Mouse (Mus musculus) midbrain, postnatal 0 days (tissue): ENCODE data around the gene Dock1. TPM values are rescaled to one million over a fixed set of nuclear protein-coding genes. Genes with fewer than 3 reads are reported as not detected.
A peak's percentile ranks its signal among the peaks of the same experiment; 100 is the strongest.

Source experiments
- ATAC-seq: fragments of 200-750 bp; cut with Nextera tagmentation; 2 replicates; pipeline ENCODE4 v1.8.0; 2017; ENCODE audit warnings: moderate number of reproducible peaks, mild to moderate bottlenecking, moderate TSS enrichment, moderate library complexity; ENCODE audit not compliant: low FRiP score
- DNase-seq: peaks from one replicate; pipeline ENCODE4 v3.0.0-alpha.2; 2015; ENCODE audit warnings: low spot score
- H3K27ac ChIP-seq: fragments of 300-500 bp; sonication (generic); 2 replicates; pipeline ENCODE4 v1.5.1; 2014; ENCODE audit warnings: low read depth, mild to moderate bottlenecking, low read length, mixed read lengths
- H3K27me3 ChIP-seq: fragments of 300-500 bp; sonication (generic); 2 replicates; pipeline ENCODE4 v1.6.1; 2014; ENCODE audit warnings: low read length, control low read depth, mixed read lengths; ENCODE audit not compliant: insufficient read depth
- H3K36me3 ChIP-seq: fragments of 300-500 bp; sonication (generic); 2 replicates; pipeline ENCODE4 v1.6.1; 2014; ENCODE audit warnings: low read length, control low read depth, mixed read lengths; ENCODE audit not compliant: insufficient read depth
- H3K4me1 ChIP-seq: fragments of 300-500 bp; sonication (generic); 2 replicates; pipeline ENCODE4 v1.6.1; 2014; ENCODE audit warnings: mild to moderate bottlenecking, control low read depth, antibody characterized with exemption, low read length, mixed read lengths; ENCODE audit not compliant: insufficient read depth
- H3K4me2 ChIP-seq: fragments of 300-500 bp; sonication (generic); 2 replicates; pipeline ENCODE4 v1.6.1; 2014; ENCODE audit warnings: low read depth, mild to moderate bottlenecking, low read length, mixed read lengths; ENCODE audit not compliant: poor library complexity, severe bottlenecking
- H3K4me3 ChIP-seq: fragments of 300-500 bp; sonication (generic); 2 replicates; pipeline ENCODE4 v1.5.1; 2014; ENCODE audit warnings: low read depth, mild to moderate bottlenecking, low read length, moderate library complexity
- H3K9ac ChIP-seq: fragments of 300-500 bp; sonication (generic); replicated peaks from 2 replicates; pipeline ENCODE4 v1.6.1; 2014; ENCODE audit warnings: mild to moderate bottlenecking, low read length, moderate library complexity, mixed read lengths; ENCODE audit not compliant: poor library complexity, severe bottlenecking
- H3K9me3 ChIP-seq: fragments of 300-500 bp; sonication (generic); 2 replicates; pipeline ENCODE4 v1.6.1; 2016; ENCODE audit warnings: low read length, control low read depth
- CTCF ChIP-seq: IDR thresholded peaks from 2 replicates; pipeline ENCODE4 v1.5.1; 2016; ENCODE audit warnings: antibody characterized with exemption, mild to moderate bottlenecking
- WGBS: fragments of 180-500 bp; shearing (Covaris S2); extraction: QIAGEN DNeasy Blood & Tissue Kit; methylation state at CpG from one replicate; pipeline ENCODE4 v1.1.7; 2014; 5-methylcytosine and 5-hydroxymethylcytosine counted together
- polyA plus RNA-seq: library from polyadenylated mRNA; unstranded; fragments of >200 nt; fragmentation: Nextera tagmentation; extraction: Ambion mirVana; gene quantifications from 2 replicates; pipeline ENCODE4 v1.2.1, GENCODE M21; 2015
- total RNA-seq: library from RNA; depleted of rRNA; stranded (reverse); fragments of >200 nt; gene quantifications from 2 replicates; pipeline ENCODE4 v1.2.3, GENCODE M21; 2014

The Dock1 gene
- total and polyA plus RNA-seq, 2 experiments from 2014 or later: 5.3 to 14.2 TPM

DNA sequence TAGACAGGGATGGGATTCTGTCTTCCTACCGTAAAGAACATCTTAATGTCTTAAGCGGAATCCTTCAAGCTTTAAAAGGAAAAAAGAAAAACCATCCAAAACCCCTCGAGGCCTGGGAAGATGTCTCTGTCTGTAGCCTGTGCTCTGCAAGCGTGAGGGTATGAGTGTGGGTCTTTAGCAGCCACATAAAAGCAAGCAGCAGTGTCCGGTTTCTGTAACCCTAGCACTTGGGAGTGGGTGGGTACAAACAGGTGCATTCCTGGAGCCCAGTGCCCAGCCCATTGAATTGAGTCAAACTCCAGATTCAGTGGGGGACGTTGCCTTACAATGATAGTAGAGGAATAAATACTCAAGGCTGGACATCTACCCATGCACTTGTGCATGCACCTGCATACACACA lies 105.9 kb downstream of the Dock1 start:
- H3K27ac ChIP-seq: no peak overlapping the region
- H3K4me1 ChIP-seq: 0 out of 2 replicates have a peak, but pooled peaks cover 2% of the 10 kb centered on the region
- H3K9ac ChIP-seq: no peak overlapping the region
- H3K4me3 ChIP-seq: no peak overlapping the region
- DNase-seq (no peak), ATAC-seq (no peak)
- WGBS: 71% methylated on average over 6 of the region's 6 CpGs
- H3K27me3 ChIP-seq: no peaks in the 10 kb centered on the region
- H3K4me2 ChIP-seq: no peak overlapping the region
- no peaks in the 10 kb centered on the region for H3K9me3 ChIP-seq
- TF ChIP-seq CTCF: no peak
- no peaks in the 10 kb centered on the region for H3K36me3 ChIP-seq

DNA sequence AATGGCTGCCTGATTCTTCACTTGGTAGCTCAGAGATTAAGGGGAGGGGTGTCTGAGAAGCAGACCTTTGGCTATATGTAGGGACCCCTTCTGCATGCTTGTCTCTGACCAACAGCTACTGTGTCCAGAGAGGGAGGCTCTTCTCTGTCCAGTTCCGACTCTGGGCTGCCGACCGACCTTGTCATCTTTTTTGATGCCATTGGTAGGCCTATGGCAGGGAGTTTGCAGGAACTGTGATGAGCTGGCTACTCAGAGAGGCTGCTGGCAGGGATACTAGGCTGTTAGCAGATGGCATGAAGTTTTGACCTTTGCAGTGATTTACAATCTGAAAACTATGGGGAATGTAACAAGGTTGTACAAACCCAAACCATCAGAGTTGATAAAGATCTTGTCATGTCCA lies 109.3 kb downstream of the Dock1 start:
- DNase-seq (no peak), ATAC-seq (no peak)
- no peaks in the 10 kb centered on the region for H3K36me3 ChIP-seq
- H3K4me3 ChIP-seq: no peak overlapping the region
- no peak overlapping the region for H3K4me2 ChIP-seq
- no peak overlapping the region for H3K9ac ChIP-seq
- no peak overlapping the region for H3K27ac ChIP-seq
- H3K27me3 ChIP-seq: no peaks in the 10 kb centered on the region
- no peak for TF ChIP-seq CTCF
- 0 out of 2 replicates have a peak, but pooled peaks cover 1% of the 10 kb centered on the region for H3K4me1 ChIP-seq
- no peaks in the 10 kb centered on the region for H3K9me3 ChIP-seq
- 95% methylated on average over 3 of the region's 3 CpGs for WGBS

DNA sequence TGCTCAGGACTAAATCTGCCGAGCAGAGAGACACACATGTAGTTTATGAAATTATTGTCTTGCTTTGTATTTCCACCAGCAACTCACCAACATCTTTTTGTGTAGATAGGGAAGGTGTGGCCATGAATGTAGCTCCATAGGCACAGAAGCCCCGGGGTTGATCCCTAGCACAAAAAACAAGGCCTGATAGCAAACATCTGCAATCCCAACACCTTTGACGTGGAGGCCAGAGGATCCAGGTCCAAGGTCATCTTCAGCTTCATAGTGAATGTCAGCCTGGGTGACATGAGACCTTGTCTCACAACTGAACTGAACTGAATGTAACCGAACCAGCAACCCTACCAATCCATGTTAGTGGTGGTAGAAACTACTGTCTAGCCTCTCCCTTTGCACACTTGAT lies 116.7 kb downstream of the Dock1 start:
- H3K36me3 ChIP-seq: no peaks in the 10 kb centered on the region
- no peak for ATAC-seq
- WGBS: 89% methylated on average over 4 of the region's 4 CpGs

DNA sequence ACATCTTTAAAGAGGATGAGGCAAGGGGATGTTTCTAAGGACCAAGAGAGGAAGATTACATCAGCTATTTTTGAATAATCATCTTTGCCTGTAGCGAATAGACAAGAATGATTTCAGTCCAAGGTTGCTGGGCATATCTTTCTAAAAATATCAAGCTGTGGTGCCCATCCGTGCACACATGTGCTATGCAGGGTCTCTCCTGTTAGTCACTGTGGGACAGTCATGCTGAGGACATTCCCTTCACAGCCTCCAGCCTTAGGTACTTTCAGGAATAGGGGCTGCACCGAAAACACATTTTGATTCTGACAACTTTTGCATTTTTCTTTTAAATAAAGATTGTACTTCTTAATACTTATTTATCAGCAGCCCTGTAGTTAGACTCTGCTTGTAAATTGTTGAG lies 124.4 kb downstream of the Dock1 start:
- Histone ChIP-seq H3K27ac (no peak overlapping the region), H3K4me2 (no peak overlapping the region), H3K9me3 (no peaks in the 10 kb centered on the region), H3K27me3 (no peaks in the 10 kb centered on the region), H3K4me3 (no peak overlapping the region), H3K4me1 (no peaks in the 10 kb centered on the region), H3K36me3 (no peaks in the 10 kb centered on the region), H3K9ac (no peak overlapping the region)
- DNase-seq (no peak), ATAC-seq (no peak)
- WGBS: 89% methylated on average over 3 of the region's 3 CpGs
- TF ChIP-seq CTCF: no peak

More for the DNA sequence above, 116.7 kb downstream of the Dock1 start:
- no peak overlapping the region for H3K4me2 ChIP-seq
- no peak for TF ChIP-seq CTCF
- H3K9me3 ChIP-seq: no peaks in the 10 kb centered on the region
- no peaks in the 10 kb centered on the region for H3K4me1 ChIP-seq
- H3K27ac ChIP-seq: no peak overlapping the region
- no peak overlapping the region for H3K9ac ChIP-seq
- no peak overlapping the region for H3K4me3 ChIP-seq
- no peaks in the 10 kb centered on the region for H3K27me3 ChIP-seq
- DNase-seq: no peak

DNA sequence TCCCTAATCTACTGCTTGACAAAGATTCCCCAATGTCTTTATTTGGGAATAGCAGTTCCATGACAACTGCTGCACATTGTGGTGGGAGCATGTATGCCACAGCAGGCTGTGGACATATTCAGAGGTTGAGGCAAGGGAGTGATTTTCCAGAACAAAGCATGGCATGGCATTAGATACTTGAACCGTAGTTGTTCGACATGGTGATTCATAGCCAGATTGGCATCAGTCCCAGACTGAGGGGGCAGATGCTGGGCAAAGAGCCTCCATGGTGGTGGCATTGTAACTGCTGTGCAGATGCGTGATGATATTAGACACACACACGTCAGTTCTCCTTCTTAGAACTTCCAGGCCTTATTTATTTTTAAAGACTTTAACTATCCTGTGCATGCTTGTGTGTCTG lies 129.6 kb downstream of the Dock1 start:
- H3K36me3 ChIP-seq: no peaks in the 10 kb centered on the region
- H3K27ac ChIP-seq: no peak overlapping the region
- no peak overlapping the region for H3K4me3 ChIP-seq
- ATAC-seq (no peak), DNase-seq (peak; percentile 67)
- no peaks in the 10 kb centered on the region for H3K9me3 ChIP-seq
- H3K27me3 ChIP-seq: no peaks in the 10 kb centered on the region
- H3K9ac ChIP-seq: no peak overlapping the region
- no peak overlapping the region for H3K4me2 ChIP-seq
- H3K4me1 ChIP-seq: no peaks in the 10 kb centered on the region
- no peak for TF ChIP-seq CTCF
- WGBS: 62% methylated on average over 4 of the region's 4 CpGs

DNA sequence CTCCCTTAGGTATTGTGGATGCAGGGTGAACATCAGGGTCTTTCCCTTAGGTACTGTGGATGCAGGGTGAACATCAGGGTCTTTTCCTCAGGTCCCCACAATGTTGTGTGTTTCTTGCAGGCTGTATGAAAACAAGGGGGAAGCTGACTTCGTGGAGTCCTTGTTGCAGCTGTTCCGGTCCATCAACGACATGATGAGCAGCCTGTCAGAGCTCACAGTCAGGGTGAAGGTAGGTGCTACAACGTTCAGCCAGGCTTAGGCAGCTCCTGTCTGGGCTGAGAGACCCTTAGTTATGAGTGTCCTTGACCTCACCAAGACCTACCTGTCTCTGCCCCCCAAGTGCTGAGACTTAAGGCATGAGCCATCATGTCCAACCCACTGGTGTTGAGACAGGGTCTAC lies 134.0 kb downstream of the Dock1 start:
- no peak for ATAC-seq
- no peaks in the 10 kb centered on the region for H3K9me3 ChIP-seq
- no peak overlapping the region for H3K4me3 ChIP-seq
- WGBS: 86% methylated on average over 4 of the region's 4 CpGs
- no peaks in the 10 kb centered on the region for H3K36me3 ChIP-seq
- H3K4me2 ChIP-seq: no peak overlapping the region
- H3K4me1 ChIP-seq: no peaks in the 10 kb centered on the region
- no peak overlapping the region for H3K9ac ChIP-seq
- no peaks in the 10 kb centered on the region for H3K27me3 ChIP-seq
- no peak for TF ChIP-seq CTCF
- DNase-seq: no peak
- H3K27ac ChIP-seq: no peak overlapping the region
